In genomic region chr12:17665906-17666326, GRCm38 (mm10) we compare ENCODE assay signal across 8 mouse cellular contexts. TPM values are rescaled to one million over a fixed set of nuclear protein-coding genes. Genes with fewer than 3 reads are reported as not detected.
DNase-seq lines count a peak whose midpoint lies in the region; ATAC-seq and TF ChIP-seq lines count a peak whose summit lies in the region.
"Had no signal": no experiment of that assay in that cellular context is flagged by ENCODE, and none has a peak within 500 bp of the region (broad histone marks: within the 10 kb centered on the region; RNA-seq: fewer than 3 reads in every experiment).

No protein-coding gene starts in this region.

- H3K4me2 ChIP-seq in midbrain, embryonic 11.5 days: no peak overlapping the region
- H3K4me2 ChIP-seq in midbrain, postnatal 0 days (ENCODE audit: low read depth, low read length, poor library complexity, severe bottlenecking): no peak overlapping the region
- no peak overlapping the region for H3K4me2 ChIP-seq in embryonic facial prominence, embryonic 14.5 days (ENCODE audit: low read depth, low read length)
- no peak overlapping the region for H3K4me2 ChIP-seq in kidney, postnatal 0 days (ENCODE audit: low read length)
- H3K4me2 ChIP-seq in stomach, embryonic 14.5 days (replicated peaks; ENCODE audit: low read depth, low read length): no peak overlapping the region
- H3K4me2 ChIP-seq: hindbrain, embryonic 13.5 days had no signal

- no peak for TF ChIP-seq CTCF in midbrain, postnatal 0 days (IDR thresholded peaks at IDR 0.05)
- TF ChIP-seq CTCF in kidney, postnatal 0 days (IDR thresholded peaks at IDR 0.05; ENCODE audit: low read depth): no peak

- H3K4me1 ChIP-seq in midbrain, embryonic 11.5 days (ENCODE audit: control insufficient read depth, insufficient read depth, low read length): 0 out of 2 replicates have a peak, but pooled peaks cover 2% of the 10 kb centered on the region
- no peaks in the 10 kb centered on the region for H3K4me1 ChIP-seq in midbrain, postnatal 0 days (ENCODE audit: insufficient read depth, low read length)
- no peaks in the 10 kb centered on the region for H3K4me1 ChIP-seq in embryonic facial prominence, embryonic 14.5 days (ENCODE audit: control insufficient read depth, insufficient read depth, low read length)
- 0 out of 2 replicates have a peak, but pooled peaks cover 7% of the 10 kb centered on the region for H3K4me1 ChIP-seq in kidney, postnatal 0 days (replicated peaks; ENCODE audit: insufficient read depth, low read length)
- H3K4me1 ChIP-seq in stomach, embryonic 14.5 days (ENCODE audit: control insufficient read depth, insufficient read depth, low read length): no peaks in the 10 kb centered on the region

- no peak overlapping the region for H3K9ac ChIP-seq in midbrain, embryonic 11.5 days (ENCODE audit: low read length)
- H3K9ac ChIP-seq in midbrain, postnatal 0 days (replicated peaks; ENCODE audit: low read length, poor library complexity, severe bottlenecking): no peak overlapping the region
- H3K9ac ChIP-seq in embryonic facial prominence, embryonic 14.5 days (ENCODE audit: low read depth, low read length): no peak overlapping the region
- H3K9ac ChIP-seq in kidney, postnatal 0 days (ENCODE audit: low read depth, low read length): no peak overlapping the region
- H3K9ac ChIP-seq in stomach, embryonic 14.5 days (replicated peaks; ENCODE audit: low read depth, low read length): no peak overlapping the region
- H3K9ac ChIP-seq: hindbrain, embryonic 13.5 days had no signal

- H3K4me3 ChIP-seq in midbrain, embryonic 11.5 days (ENCODE audit: low read depth, low read length): no peak overlapping the region
- H3K4me3 ChIP-seq in midbrain, postnatal 0 days (ENCODE audit: low read depth, low read length): no peak overlapping the region
- no peak overlapping the region for H3K4me3 ChIP-seq in embryonic facial prominence, embryonic 14.5 days (ENCODE audit: low read depth, low read length)
- H3K4me3 ChIP-seq in kidney, postnatal 0 days (replicated peaks; ENCODE audit: low read depth, low read length): no peak overlapping the region
- no peak overlapping the region for H3K4me3 ChIP-seq in stomach, embryonic 14.5 days (ENCODE audit: low read depth, low read length)
- H3K4me3 ChIP-seq: hindbrain, embryonic 13.5 days had no signal

- 61% methylated on average over 7 of the region's 7 CpGs for WGBS in midbrain, embryonic 11.5 days
- WGBS in midbrain, postnatal 0 days: 60% methylated on average over 7 of the region's 7 CpGs
- 34% methylated on average over 7 of the region's 7 CpGs for WGBS in embryonic facial prominence, embryonic 14.5 days
- WGBS in kidney, postnatal 0 days: 37% methylated on average over 7 of the region's 7 CpGs
- 47% methylated on average over 7 of the region's 7 CpGs for whole genome bisulfite sequencing in stomach, embryonic 14.5 days

- H3K27me3 ChIP-seq in midbrain, embryonic 11.5 days (ENCODE audit: control insufficient read depth, insufficient read depth, low read length): no peaks in the 10 kb centered on the region
- no peaks in the 10 kb centered on the region for H3K27me3 ChIP-seq in midbrain, postnatal 0 days (ENCODE audit: insufficient read depth, low read length)
- no peaks in the 10 kb centered on the region for H3K27me3 ChIP-seq in embryonic facial prominence, embryonic 14.5 days (replicated peaks; ENCODE audit: control insufficient read depth, insufficient read depth, low read length)
- no peaks in the 10 kb centered on the region for H3K27me3 ChIP-seq in kidney, postnatal 0 days (ENCODE audit: insufficient read depth, low read length)
- no peaks in the 10 kb centered on the region for H3K27me3 ChIP-seq in stomach, embryonic 14.5 days (ENCODE audit: control insufficient read depth, insufficient read depth, low read length)
- H3K27me3 ChIP-seq: hindbrain, embryonic 13.5 days had no signal

- H3K36me3 ChIP-seq in midbrain, embryonic 11.5 days (ENCODE audit: control insufficient read depth, insufficient read depth, low read length): no peaks in the 10 kb centered on the region
- H3K36me3 ChIP-seq in midbrain, postnatal 0 days (ENCODE audit: insufficient read depth, low read length): no peaks in the 10 kb centered on the region
- no peaks in the 10 kb centered on the region for H3K36me3 ChIP-seq in embryonic facial prominence, embryonic 14.5 days (ENCODE audit: control insufficient read depth, insufficient read depth, low read length)
- no peaks in the 10 kb centered on the region for H3K36me3 ChIP-seq in kidney, postnatal 0 days (ENCODE audit: insufficient read depth, low read length)
- no peaks in the 10 kb centered on the region for H3K36me3 ChIP-seq in stomach, embryonic 14.5 days (ENCODE audit: control insufficient read depth, insufficient read depth, low read length)
- H3K36me3 ChIP-seq: hindbrain, embryonic 13.5 days had no signal

- DNase-seq in midbrain, embryonic 11.5 days (ENCODE audit: low spot score, missing footprints): peak; percentile 44
- DNase-seq in midbrain, postnatal 0 days (ENCODE audit: low spot score): no peak
- peak; percentile 69 for DNase-seq in embryonic facial prominence, embryonic 14.5 days (ENCODE audit: low spot score)
- DNase-seq in kidney, postnatal 0 days (ENCODE audit: low spot score): peak; percentile 64
- DNase-seq in cerebellum, adult 11-12 months: no peak
- DNase-seq in embryo, embryonic 11 days: no peak

- no peak overlapping the region for H3K27ac ChIP-seq in midbrain, embryonic 11.5 days (ENCODE audit: low read depth, low read length)
- H3K27ac ChIP-seq in midbrain, postnatal 0 days (ENCODE audit: low read depth, low read length): no peak overlapping the region
- 0 out of 2 replicates have a peak overlapping the region, but pooled peaks have one; percentile 33 for H3K27ac ChIP-seq in embryonic facial prominence, embryonic 14.5 days (replicated peaks; ENCODE audit: low read depth, low read length)
- H3K27ac ChIP-seq in kidney, postnatal 0 days: peak overlapping the region; percentile 63
- peak overlapping the region; percentile 58; the same call in 1 of the 2 replicates for H3K27ac ChIP-seq in stomach, embryonic 14.5 days (ENCODE audit: low read length)
- H3K27ac ChIP-seq: hindbrain, embryonic 13.5 days had no signal

- H3K9me3 ChIP-seq in midbrain, embryonic 11.5 days (ENCODE audit: control insufficient read depth, low read length): no peaks in the 10 kb centered on the region
- H3K9me3 ChIP-seq in midbrain, postnatal 0 days (ENCODE audit: low read length): no peaks in the 10 kb centered on the region
- H3K9me3 ChIP-seq in embryonic facial prominence, embryonic 14.5 days (ENCODE audit: control insufficient read depth, low read length): no peaks in the 10 kb centered on the region
- no peaks in the 10 kb centered on the region for H3K9me3 ChIP-seq in kidney, postnatal 0 days (replicated peaks; ENCODE audit: low read length)
- no peaks in the 10 kb centered on the region for H3K9me3 ChIP-seq in stomach, embryonic 14.5 days (ENCODE audit: control insufficient read depth, low read depth, low read length)
- H3K9me3 ChIP-seq: hindbrain, embryonic 13.5 days had no signal

- ATAC-seq in midbrain, embryonic 11.5 days (ENCODE audit: low FRiP score): no peak
- ATAC-seq in midbrain, postnatal 0 days (ENCODE audit: low FRiP score): no peak
- ATAC-seq in embryonic facial prominence, embryonic 14.5 days (ENCODE audit: low read depth): no peak
- peak; percentile 71 for ATAC-seq in kidney, postnatal 0 days (replicated peaks; ENCODE audit: low FRiP score, low read depth)
- peak; percentile 60 for ATAC-seq in stomach, embryonic 14.5 days (ENCODE audit: insufficient number of reproducible peaks, insufficient read depth, low FRiP score, low read depth)

RNA-seq across cellular contexts. Expression of gene Hpcal1, which starts 24.7 kb away (rescaled TPM):
- polyA plus RNA-seq in midbrain, embryonic 11.5 days (2014; fragmentation: Nextera tagmentation; extraction: Ambion mirVana): 36.4 and 39.1 TPM in 2 replicates
- total RNA-seq in midbrain, postnatal 0 days (2014; rRNA removed): 75.0 and 94.0 TPM in 2 replicates
- polyA plus RNA-seq in midbrain, postnatal 0 days (2015; fragmentation: Nextera tagmentation; extraction: Ambion mirVana): 139 and 149 TPM in 2 replicates
- polyA plus RNA-seq in embryonic facial prominence, embryonic 14.5 days (2014; fragmentation: Nextera tagmentation; extraction: Ambion mirVana): 57.1 and 57.7 TPM in 2 replicates
- 70.6 and 71.0 TPM in 2 replicates for polyA plus RNA-seq in kidney, postnatal 0 days (2015; fragmentation: Nextera tagmentation; extraction: Ambion mirVana)
- polyA plus RNA-seq in stomach, embryonic 14.5 days (2014; fragmentation: Nextera tagmentation; extraction: Ambion mirVana): 55.3 and 57.5 TPM in 2 replicates

Comparison
In these comparisons a context has a peak if more than half of its experiments do, and no peak if none do; other contexts are left out.
1. DNase-seq: peak in midbrain, embryonic 11.5 days (single experiment), embryonic facial prominence, embryonic 14.5 days (single experiment) and kidney, postnatal 0 days (single experiment); none in midbrain, postnatal 0 days (single experiment), cerebellum, adult 11-12 months (single experiment) and embryo, embryonic 11 days (single experiment).
2. ATAC-seq: peak in kidney, postnatal 0 days (single experiment) and stomach, embryonic 14.5 days (single experiment); none in midbrain, embryonic 11.5 days (single experiment), midbrain, postnatal 0 days (single experiment) and embryonic facial prominence, embryonic 14.5 days (single experiment).
3. H3K27ac ChIP-seq: peak in embryonic facial prominence, embryonic 14.5 days (single experiment), kidney, postnatal 0 days (single experiment) and stomach, embryonic 14.5 days (single experiment); none in midbrain, embryonic 11.5 days (single experiment) and midbrain, postnatal 0 days (single experiment).